Mouse (Mus musculus): Measurements from ENCODE around the gene Cerk.
"Not testable (repeated sequence)": the region's sequence is repeated elsewhere in the genome, so short reads cannot be mapped to it uniquely, and the experiment has no call there.

Cerk gene

GRCm38 (mm10) chr15:86164718-86165345, 21.1 kb downstream of the Cerk start:
- DNase-seq (ENCODE audit: low spot score in 2 of 2), result no peak

DNA sequence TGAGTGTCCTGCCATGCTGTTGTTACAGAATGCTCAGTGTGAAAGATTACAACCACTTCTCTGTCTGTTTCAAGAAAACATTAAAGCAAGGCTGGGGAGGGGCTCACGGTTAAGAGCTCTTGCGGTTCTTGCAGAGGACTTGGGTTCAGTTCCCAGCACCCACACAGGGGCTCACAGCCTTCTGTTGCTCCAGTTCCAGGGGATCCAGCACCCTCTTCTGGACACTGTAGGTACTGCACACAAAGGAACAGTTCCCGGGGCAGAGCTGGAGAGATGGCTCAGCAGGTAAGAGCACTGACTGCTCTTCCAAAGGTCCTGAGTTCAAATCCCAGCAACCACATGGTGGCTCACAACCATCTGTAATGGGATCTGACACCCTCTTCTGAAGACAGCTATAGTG, 24.1 kb downstream of the Cerk start:
- DNase-seq (ENCODE audit: low spot score in 2 of 2), result not testable (repeated sequence)

- no peak for DNase-seq (ENCODE audit: low spot score in 2 of 2)
Observed at GRCm38 (mm10) chr15:86160906-86161305, 25.0 kb downstream of the Cerk start.

GRCm38 (mm10) chr15:86159719-86160118, 26.2 kb downstream of the Cerk start:
- DNase-seq (ENCODE audit: low spot score in 2 of 2), result no peak

DNA sequence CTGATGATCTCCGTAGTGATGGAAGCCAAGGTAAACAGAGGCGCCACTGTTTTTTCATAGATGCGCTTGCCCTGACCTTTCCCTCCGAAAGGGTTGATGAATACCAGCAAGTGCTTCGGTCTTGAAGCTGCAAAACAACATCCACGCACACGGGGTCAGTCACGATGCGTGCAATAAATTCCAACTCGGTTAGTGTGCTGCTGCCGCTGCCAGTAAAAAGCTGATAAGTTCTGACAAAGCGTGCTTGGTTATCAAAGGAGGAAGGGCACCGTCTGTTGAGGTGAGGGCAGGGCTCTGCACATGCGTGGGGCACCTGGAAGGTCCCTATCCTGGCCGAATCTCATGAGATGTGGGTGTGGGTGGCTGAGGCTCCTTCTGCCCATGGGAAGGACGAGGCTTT, 26.8 kb downstream of the Cerk start:
- DNase-seq (ENCODE audit: low spot score in 2 of 2), result no peak

DNA sequence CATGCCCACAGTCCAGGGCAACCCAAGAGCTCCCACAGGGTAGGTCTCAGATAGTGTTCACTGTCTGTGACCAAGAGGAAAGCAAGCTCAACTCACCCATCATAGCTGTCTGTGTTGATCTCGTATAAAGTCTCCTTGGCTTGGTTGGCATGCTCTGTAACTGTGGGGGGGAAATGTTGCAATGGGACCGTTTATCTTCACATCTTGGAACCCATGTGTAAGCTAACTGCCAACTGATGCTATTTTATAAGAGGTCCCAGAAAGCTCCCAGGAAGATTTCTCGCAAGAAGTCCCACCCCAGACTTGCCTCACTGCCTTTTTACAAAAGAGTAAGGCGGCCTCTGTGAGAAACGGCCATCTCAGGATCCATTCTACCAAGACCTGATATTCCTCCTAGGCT, 29.4 kb downstream of the Cerk start:
- no peak for DNase-seq (ENCODE audit: low spot score in 2 of 2)

DNA sequence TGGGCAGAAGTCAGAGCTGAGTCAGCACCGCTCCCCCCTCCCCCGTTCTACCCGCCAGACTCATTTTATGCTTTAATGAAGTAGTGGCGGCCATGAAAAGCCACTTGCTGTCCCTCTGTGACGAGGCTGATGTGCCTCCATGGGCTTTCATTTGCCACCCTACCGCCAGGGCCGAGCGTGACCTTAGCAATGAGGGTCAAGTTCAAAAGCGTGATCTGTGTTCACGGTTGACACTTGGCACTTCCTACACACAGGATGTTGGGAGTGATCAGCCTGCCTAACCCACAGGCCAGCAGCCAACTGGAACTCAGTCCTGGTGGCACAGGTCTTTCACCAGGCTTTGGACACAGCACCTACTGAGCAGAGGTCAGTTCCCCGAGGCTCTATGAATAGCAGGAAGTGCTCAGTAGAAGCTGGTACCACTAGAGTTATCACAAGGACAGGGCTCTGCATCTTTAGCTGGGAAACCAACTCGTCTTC, 32.4 kb downstream of the Cerk start:
- no peak for DNase-seq (ENCODE audit: low spot score in 2 of 2)

GRCm38 (mm10) chr15:86150593-86150992, 35.3 kb downstream of the Cerk start:
- no peak for DNase-seq (ENCODE audit: low spot score in 2 of 2)

DNA sequence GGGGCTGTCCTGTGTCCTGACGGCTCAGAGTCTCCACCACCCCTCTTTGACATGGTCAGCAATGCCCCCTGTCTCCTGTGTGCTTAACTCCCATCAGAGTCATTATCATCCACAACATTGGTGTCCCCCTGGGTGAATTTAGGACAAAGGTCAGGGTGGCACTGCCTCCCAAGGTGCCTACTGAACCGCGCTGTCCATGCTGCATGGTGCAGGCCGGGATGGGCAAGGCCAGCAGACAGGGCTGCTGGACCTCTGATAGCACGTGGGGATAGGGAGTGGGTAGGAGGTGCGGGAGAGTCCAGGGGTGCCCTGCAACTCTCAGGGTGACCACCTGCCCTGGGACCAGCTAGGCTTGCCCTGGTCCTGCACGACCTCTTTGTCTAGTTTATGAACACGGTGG, 39.0 kb downstream of the Cerk start:
- DNase-seq (ENCODE audit: low spot score in 2 of 2), result no peak

DNA sequence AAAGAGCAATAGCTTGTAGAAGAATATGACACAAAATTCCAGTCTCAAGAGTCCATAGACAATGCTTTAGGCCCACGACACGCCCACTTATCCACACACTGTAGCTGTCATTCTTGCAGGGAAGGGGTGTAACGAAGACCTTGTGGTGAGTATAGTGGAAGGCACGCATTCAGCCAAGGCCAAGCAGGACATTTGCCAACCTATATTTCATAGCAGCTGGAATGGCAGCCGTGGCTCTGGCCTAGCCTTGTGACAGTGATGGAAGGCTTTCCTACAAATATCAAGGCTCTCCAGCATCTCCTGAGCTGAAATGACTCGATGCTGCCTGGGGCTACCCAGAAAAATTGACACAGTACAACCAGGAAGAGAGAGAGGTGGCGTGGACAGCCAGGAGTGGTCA, 40.9 kb downstream of the Cerk start:
- DNase-seq (ENCODE audit: low spot score in 2 of 2), result no peak

DNA sequence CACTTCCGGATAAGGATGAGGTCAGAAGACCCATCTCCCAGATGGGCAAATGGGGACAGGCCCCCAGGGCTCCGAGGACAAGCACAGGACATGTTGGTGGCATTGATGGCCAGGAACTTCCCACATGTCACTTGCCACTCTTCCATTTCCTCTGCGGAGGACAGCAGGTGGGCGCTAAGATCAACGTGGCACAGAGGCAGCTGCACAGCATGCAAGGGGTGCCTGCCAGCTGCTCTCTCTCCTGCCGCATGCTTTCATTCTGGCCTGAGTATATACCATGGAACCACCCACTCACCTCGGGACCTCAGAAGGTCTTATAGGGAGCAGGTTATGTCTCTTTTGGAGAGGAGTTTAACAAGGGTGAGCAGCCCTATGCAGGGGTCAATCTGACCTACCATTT, 41.4 kb downstream of the Cerk start:
- no peak for DNase-seq (ENCODE audit: low spot score in 2 of 2)

DNA sequence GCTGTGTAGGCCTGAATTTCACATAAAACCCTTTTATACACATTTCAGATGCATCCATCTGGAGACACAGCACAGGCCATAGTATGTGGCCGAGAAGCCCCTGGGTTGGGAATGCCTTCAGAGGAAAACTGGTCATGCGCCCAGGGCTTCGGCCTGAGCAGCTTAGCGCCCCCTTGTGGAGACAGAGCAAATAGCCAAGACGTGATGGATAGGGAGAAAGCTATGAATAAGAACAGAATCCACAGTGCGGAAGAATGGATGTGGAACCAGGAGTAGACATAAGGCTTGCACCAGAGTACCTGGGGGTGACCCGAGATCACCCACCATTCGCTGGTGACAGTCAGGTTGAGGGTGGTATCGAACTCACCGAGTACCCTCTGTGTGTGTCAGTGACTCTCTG, 45.6 kb downstream of the Cerk start:
- DNase-seq (ENCODE audit: low spot score in 2 of 2), result no peak

GRCm38 (mm10) chr15:86137638-86138037, 48.3 kb downstream of the Cerk start:
- no peak for DNase-seq (ENCODE audit: low spot score in 2 of 2)

GRCm38 (mm10) chr15:86134941-86135783, 50.8 kb downstream of the Cerk start:
- peak; percentile 57 to 78 for DNase-seq (ENCODE audit: low spot score in 2 of 2)

DNA sequence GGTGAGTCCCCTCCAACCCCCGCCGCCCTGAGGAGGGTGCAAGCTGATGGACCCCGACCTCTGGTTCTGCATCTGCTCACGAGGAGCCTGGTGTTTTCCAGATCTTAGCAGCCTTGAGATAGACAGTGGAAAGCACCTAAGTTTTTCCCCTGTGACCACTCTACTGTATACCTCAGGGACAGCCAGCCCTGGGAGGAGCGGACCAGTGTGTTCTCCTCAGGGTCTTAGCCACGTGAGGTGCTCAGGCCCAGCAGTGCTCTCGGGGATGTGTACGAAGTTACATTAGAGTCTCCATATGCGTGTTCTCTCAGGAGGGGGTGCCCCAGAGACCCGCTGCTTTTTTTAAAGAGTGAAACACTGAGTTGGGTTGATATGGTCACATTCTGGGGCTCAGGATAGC, 55.3 kb downstream of the Cerk start:
- DNase-seq (ENCODE audit: low spot score in 2 of 2), result no peak

- DNase-seq (ENCODE audit: low spot score in 2 of 2), result no peak
Observed at GRCm38 (mm10) chr15:86129036-86129435, 56.9 kb downstream of the Cerk start.

DNA sequence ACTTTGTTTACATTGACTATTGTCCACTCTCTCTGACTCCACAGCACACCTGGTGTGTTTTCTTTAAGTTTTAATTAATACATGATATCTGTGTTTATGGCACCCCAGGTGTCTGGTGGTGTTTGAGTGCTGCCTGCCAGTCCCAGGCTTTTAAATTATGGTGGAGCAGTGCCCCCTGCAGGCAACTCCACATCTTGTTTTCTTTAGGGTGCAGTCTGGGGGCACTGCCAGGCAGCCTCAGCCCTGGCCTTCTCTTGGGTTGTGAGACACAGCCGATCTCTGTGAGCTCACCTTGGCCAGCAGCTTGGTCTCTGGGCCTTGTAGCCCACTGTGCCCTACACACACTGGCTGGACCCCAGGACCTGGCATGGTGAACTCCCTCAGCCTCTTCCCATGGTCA, 61.6 kb downstream of the Cerk start:
- no peak for DNase-seq (ENCODE audit: low spot score in 2 of 2)

DNA sequence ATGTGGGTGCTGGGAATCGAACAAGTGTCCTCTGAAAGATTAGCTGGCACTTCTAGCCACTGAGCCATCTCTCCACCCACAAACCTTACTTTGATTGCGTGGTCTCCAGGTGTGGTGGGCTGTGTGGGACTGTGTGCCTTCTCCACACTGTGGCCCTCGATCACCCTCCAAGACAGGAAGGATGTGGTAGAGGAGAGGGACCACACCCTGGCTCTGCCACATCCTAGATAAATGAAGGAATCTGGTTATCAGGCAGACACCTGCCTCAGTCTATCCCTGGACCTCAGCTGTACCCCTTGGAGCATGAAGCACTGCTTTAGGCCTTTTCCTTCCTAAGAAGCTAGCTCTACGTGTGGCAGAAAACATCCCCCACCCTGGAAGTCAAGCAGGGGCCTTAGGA, 62.5 kb downstream of the Cerk start:
- no peak for DNase-seq (ENCODE audit: low spot score in 2 of 2)

DNA sequence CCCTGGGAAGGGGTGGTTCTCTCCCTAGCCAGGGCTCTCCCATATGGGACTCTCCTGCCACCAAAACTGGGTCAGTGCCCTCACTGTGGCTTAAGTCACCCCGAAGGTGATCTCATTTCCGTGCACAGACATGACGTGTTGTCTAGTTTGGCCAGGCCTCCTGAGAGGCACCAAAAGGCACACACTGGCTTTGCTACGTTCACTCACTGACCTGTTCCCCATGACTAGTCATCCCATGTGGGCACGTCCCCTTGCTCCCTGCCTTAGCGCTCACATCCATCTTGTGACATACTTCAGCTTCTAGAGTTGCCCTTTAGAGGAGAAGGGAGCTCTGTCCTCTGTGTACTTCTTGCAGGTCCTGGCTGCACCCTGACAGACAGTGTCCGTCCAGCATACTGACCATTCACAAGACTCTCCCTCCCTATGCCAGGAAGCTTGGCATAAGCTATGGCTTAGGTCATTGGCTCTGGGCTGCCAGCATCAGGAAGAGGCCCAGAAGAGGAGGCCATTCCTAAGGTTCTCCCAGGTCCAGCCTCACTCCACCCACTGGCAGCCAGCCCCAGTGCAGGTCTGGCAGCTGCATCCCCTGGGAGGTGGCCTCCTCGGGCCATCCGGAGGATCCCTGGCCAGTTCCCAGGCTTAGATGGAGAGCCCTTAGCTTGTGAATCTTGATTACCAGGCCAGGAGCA, 63.5 kb downstream of the Cerk start:
- DNase-seq (ENCODE audit: low spot score in 2 of 2), result no peak

DNA sequence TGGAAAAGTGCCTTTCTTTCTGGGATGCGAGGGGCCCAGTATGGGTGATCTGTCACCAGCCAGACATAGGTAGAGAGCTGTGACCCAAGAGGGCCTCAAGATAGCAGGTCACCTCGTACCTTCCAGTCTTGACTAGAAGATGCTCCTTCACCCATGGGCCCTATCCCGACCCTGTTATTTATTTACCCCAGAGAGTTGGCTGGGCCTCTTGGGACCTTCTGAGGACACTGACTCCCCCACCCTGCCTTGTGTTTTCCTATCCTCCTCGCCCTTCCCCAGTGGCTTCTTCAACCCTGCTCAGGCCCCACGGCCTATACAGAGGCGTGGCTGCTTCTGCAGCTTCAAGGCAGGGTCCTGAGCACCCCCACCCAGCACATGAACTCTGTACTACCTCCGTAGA, 66.8 kb downstream of the Cerk start:
- DNase-seq (ENCODE audit: low spot score in 2 of 2), result no peak

DNA sequence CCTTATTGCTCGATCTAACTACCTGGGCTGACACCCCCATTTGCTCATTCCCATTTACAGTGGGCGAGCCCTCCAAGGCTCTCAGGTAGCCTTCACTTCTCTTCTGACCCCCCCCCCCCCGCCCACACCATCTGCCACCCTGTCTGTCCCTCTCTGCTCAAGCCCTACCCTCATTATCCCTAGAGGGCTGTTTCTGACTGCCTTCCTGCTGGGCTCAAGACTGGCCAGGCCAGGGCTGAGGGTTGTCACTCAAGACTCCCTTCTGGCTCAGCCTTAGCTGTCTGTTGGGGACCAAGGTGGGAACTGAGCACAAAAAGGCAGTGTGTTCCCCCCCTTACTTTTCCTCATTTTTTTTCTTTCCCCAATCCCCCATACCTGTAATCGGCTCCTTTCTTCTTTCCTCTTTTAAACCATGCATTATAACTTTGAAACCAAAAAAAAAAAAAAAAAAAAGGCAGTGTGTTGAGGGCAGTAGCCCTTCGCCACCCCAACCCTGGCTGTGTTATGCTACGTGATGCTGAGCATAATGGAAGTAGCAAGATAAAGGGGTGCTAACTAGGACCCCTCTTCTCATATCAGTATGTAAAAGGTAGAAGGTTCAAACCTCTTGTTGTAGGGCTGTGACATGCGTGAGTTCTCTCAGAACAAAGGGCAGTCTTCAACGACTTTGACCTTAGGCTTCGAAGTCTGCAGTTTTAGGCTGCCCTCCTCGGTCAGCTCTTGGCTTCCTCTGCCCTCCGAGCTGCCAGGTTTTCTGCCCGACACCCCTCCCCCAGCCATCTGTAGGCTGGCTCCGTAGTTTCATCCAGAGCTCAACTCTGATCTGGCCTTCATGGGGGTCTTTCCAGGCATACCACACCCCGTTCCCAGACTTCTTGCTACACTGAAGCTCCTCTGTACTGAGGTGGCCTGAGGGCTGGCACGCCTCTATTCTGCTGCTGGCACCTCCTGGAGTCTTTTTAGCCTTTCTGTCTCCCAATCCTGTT, 68.5 kb downstream of the Cerk start:
- DNase-seq (ENCODE audit: low spot score in 2 of 2), result no peak

- no peak for DNase-seq (ENCODE audit: low spot score in 2 of 2)
Observed at GRCm38 (mm10) chr15:86116421-86116820, 69.5 kb downstream of the Cerk start.

All from right cerebral cortex, postnatal 36 days (tissue).